Mouse (Mus musculus) right cerebral cortex, postnatal 14 days (tissue): ENCODE results near the gene Plscr1.

Source experiments
- DNase-seq: peaks from one replicate; pipeline ENCODE4 v3.0.0; 2022

Plscr1 gene

DNA sequence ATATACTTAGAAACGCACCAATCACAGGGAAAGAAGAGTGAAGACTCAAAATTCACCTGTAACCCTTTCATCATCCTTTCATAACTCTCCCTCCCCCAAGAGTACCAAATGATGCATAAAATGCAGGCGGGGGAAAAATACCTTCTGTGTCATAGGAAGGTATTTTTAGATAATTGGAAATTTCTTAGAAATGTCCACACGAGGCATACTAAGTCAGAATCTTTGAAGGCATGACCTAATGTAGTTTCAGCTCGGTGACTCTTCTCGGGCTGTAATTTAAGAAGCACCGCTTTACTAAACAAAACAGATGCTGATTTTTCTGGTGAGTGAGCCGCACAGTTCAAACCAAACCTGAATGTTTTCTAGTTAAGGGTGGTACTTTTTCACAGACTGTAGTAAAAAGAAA is at the start of gene Plscr1:
Gene Plscr1, plus strand, starts transcription at position 304 of the 406 bp plus-strand sequence.
- DNase-seq = no peak

GRCm38 (mm10) chr9:92204397-92204796 is 45.2 kb upstream of the Plscr1 start:
- DNase-seq = no peak

- peak; percentile 70 for DNase-seq
These were observed 42.2 kb upstream of the Plscr1 start for GRCm38 (mm10) chr9:92207307-92207706.

DNA sequence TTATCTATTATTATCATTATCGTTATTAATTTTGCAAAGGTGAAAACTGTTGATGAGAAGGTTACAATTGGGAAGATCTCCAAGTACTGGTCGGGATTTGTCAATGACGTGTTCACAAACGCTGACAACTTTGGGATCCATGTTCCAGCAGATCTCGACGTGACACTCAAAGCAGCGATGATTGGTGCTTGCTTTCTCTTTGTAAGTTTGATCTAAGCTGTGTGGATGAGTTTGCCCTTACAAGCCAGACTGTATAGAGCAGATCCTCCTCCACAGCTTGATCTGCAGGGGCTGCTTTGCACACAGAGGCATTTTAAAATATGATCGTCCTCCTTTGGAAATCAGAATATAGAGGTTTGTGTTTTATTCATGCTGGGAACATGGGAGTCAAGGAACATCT is 41.8 kb upstream of the Plscr1 start:
- no peak for DNase-seq

DNA sequence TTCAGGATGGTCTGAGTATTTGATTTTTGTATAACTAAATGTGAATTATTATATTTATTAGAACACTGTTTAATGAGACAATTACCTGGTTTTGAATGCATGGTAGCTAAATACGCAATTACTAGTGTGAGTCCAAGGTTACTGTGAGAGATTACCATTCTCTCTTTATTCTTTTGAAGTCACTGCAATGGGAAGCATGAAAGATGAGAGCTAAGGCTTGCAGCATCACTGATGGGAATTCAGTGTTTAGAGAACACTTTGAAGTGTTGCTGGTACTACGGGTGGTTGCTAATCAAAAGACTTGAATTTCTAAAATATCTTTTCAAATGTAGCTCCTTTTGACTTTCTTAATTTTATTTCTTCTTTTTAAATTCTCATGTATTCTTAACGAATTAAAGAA is 39.7 kb upstream of the Plscr1 start:
- no peak for DNase-seq

DNA sequence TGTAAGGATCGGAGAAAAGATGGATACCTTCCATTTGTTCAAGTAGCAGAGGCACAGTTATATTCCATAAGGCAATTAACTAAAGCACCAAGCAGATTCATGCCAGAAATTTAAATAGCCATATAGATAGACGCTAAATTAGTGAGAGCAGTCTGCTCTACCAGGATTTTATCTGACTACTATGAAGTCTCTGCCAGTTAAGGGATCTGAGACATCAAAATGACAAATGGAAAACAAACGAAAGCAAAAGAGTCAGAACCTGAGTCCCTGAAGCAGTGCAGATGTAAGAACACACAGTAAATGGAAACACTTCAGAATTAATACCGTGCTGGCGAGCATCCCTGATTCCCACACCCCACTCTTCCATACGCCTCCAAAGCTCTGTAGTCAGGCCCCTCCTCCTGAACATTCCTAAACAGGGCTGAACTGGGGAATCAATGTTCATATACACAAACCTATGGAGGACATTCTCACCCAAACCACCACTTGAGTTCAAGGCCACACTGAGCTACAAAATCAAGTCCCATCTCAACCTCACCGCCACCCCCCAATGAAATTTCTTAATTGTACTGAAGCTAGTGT is 39.1 kb upstream of the Plscr1 start:
- DNase-seq = no peak

GRCm38 (mm10) chr9:92211048-92211447 is 38.5 kb upstream of the Plscr1 start:
- no peak for DNase-seq

DNA sequence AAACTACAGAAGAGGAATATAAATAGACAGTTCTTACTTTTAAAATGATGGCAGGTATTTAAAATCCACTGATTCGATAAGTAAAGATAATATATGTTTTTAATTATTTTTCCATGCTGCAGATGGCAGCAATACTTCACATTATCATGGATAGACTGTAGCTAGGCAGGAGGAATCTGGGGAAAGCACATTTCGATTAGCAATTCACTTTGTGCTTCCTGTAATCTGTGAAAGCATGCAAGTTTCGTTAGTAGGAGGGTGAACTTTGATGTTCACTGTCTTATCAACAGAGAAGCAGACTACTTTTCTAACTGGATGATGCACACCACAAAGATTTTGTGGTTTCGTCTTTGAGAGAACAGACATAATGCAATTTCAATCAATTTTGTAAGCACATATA is 32.1 kb upstream of the Plscr1 start:
- DNase-seq = no peak

DNA sequence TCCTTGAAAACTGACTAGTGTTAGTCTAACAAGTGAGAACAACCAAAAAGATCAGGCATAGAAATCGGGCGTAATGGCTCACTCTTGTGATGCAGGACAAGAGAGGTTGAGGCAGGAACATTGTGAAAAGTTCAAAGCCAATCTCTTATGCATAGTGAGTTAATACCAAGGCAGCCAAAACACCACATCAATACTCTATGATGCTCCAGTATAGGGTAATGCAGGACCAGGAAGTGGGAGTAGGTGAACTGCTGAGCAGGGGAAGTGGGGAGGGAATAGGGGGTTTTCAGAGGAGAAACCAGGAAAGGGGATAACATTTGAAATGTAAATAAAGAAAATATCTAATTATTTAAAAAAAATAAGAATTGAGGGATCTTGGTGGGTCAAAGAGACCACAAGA is 31.7 kb upstream of the Plscr1 start:
- DNase-seq = no peak

DNA sequence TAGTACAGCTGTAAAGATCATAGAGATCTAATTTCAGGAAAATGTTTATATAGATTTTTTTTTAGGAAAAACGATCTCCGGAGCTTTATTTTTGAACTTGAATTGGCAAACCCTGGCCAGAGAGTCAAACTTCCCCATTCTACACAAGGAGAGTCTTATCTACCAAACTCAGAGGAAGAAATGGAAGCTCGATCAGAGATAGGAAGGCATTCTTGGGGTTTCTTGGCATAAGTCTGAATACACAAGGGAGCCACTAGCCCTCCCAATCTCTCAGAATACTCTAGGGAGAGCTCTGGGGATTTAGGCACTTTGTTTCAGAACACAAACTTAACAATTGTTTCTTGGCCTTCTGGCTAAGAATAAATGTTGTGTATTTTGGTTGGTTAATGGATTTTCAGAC is 29.4 kb upstream of the Plscr1 start:
- DNase-seq = no peak

GRCm38 (mm10) chr9:92221480-92221879 is 28.1 kb upstream of the Plscr1 start:
- no peak for DNase-seq

DNA sequence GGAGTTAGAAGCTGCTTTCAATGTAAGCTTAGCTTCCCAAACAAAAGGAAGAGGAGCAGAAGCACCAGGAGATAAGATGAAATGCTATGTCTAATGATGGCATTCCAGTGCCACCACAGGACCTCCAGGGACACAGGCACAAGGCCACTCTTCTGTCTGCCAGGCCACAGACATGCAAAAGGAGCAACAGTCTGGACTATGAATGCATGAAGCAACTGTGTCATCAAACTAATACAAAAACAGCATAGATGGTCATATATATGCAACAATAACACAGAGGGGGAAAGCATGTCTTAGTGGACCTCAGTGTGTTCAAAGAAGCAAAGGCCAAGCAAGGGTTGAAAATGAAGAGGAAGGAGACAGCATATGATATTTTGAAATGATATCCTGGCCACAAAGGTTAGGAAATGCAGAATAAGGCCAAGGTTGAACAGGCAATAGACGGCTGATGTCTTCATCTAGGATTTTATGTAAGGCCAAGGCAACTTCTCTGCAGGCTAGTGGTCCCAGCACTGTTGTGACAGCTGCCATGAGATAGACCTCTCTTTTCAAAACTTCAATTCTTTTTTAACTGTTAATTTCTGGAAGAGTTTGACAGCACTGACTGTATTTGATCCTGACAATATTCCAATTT is 24.8 kb upstream of the Plscr1 start:
- DNase-seq = no peak

GRCm38 (mm10) chr9:92226127-92226655 is 23.4 kb upstream of the Plscr1 start:
- no peak for DNase-seq

DNA sequence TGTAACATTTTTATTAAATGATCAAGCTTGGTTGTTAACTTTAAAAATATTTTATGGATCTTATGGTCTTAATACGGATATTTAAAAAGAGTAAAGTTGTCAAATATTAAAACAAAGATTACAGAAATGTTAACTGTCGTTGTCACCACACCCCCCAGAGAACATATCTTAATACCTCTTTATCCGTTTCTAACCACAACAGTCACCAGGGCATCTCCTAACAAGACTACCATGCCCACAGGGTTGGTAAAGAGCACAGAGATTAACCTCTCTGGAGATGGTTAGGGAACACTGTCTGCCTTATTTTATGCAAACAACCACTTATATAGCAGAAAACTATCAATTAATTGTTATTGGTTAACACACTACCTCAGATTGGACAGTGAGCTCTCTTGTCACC is 22.8 kb upstream of the Plscr1 start:
- DNase-seq = no peak

DNA sequence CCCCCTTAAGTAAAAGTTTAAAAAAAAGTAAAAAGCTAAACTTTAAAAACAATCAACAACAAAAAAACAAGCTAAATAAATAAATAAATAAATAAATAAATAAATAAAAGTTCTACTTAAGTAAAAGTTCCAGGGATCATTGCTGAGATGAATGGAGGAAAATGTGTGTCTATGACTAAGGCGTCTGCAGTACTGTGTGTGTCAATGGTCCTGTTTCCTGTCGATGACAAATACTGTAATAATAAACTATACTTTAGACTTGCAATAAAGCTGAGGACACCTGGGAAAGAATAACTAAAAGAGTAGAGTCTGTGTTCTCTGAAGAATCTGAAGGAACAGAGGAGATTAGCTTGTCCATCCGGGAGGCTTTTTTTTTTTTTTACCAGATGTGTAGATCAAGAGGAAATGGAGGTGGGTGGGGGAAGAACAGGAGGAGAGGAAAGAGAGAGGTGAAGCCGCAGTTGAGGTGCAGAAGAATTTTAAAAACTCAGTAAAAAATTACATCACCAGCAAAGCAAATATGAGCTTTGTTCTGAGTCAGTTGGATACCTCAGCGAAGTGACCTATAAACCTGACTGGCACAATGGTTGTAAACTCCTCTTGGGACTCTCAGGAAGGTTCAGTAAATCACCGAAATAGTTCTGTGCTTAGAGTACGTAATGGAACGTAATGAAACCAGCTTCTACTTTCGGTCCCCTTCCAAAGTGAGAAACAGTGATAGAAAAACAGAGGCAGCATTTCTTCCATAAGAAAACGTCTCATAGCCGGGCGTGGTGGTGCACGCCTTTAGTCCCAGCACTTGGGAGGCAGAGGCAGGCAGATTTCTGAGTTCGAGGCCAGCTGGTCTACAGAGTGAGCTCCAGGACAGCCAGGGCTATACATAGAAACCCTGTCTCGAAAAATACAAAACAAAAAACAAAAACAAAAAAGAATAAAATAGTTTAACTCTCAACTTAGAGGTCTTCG is 20.4 kb upstream of the Plscr1 start:
- DNase-seq = no peak

DNA sequence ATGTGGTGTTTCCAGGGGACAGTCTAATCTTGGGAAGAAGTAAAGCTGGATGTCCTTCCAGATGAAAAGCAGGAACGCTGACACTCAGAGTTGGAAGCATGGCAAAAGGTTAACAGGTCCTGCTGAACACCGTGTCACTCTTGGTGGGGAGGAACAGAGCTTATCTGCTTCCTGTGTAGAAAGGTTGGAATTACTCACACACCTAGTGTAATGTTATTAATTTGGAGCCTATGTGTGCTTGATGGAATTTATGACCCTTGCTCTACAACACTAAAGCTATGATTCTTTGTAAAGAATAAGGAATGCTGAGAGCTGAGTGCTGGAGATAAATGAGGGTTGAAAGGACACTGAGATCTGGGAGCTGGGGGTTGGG is 19.7 kb upstream of the Plscr1 start:
- DNase-seq = no peak

- DNase-seq = no peak
These were observed 14.6 kb upstream of the Plscr1 start for GRCm38 (mm10) chr9:92234901-92235458.

DNA sequence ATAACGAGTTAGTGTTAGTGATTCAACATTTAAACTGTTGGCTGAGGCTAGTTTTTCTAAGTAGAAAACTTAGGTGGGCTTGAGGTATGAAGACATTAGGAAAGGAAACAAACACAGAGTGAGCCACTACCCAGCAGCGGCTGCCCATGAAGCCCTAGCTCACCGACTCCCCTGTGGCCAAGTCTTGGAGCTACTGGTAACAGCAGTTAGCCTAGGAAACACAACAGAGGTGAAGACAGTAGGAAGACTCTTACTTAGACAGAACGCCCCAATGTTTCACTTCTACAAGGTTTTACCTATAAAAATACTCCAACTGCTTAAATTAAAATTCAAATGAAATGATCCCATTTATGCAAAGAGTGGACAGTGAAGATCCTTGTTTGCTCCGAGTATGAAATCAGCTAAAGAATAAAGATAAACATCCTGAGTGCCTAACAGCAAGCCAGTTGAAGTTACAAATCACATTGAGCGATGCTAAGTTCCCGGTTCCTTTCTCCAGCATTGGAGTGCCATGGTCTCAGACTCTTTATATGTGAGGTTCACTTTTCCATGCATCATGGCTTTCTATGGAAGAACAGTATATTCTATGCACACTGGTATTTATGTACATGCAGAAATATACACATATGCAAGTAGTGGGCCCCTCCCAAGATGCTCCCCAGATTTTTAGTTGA is 640 bp upstream of the Plscr1 start:
- DNase-seq = no peak

DNA sequence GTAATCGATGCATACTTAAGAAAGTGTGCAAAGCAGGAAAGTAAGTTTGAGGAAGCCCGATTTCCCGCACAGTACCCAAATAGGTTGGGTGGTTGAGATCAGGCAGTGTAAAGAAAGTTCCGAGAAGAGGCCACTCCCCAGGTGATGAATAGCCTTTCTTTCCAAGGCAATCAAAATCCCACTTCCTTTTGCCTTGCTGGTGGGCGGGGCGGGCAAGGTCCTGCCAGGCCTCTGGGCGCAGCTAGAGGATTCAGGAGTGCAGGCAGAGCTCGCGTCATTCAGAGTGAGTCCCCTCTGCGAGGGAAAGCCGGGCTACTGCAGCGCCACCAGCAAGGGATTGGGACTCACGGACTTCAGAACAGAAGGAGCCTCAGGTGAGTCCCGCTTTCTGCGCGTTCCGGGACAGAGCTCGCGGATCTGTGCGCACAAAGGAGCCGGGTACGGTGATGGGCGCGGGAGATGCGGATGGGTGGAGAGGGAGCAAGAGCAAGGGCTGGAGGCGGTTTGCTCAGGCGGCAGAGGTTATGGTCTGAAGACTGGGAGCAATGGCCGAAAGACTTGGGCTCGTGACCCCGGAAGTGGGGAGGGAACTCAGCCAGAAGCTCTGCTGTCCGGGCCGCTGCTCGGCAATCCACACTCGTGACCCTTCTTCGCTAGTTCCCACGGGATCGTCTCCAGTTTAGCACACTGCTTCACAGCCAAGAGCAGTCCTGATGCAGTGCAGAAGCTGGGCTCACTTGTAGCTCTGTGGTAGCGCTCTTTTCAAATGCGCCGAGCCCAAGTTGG is 630 bp downstream of the Plscr1 start:
- DNase-seq = peak; percentile 29

GRCm38 (mm10) chr9:92252718-92253117 is 3.2 kb downstream of the Plscr1 start:
- no peak for DNase-seq

GRCm38 (mm10) chr9:92253585-92254321 is 4.2 kb downstream of the Plscr1 start:
- DNase-seq = no peak
